23 mouse cellular contexts compared by ENCODE assay signal in genomic region chr4:144867926-144868325, GRCm38 (mm10). TPM values are rescaled to one million over a fixed set of nuclear protein-coding genes. Genes with fewer than 3 reads are reported as not detected.
DNase-seq lines count a peak whose midpoint lies in the region; ATAC-seq and TF ChIP-seq lines count a peak whose summit lies in the region.
"Had no signal": no experiment of that assay in that cellular context is flagged by ENCODE, and none has a peak within 500 bp of the region (broad histone marks: within the 10 kb centered on the region; RNA-seq: fewer than 3 reads in every experiment).

No protein-coding gene starts in this region.

- no peak overlapping the region for H3K27ac ChIP-seq in forebrain, embryonic 15.5 days (replicated peaks)
- no peak overlapping the region for H3K27ac ChIP-seq in forebrain, embryonic 12.5 days
- H3K27ac ChIP-seq in hindbrain, postnatal 0 days, result no peak overlapping the region
- H3K27ac ChIP-seq in hindbrain, embryonic 12.5 days, result no peak overlapping the region
- H3K27ac ChIP-seq: embryonic facial prominence, embryonic 15.5 days; forebrain, embryonic 10.5 days; gastrocnemius, adult 2 months; hindbrain, embryonic 15.5 days had no signal

- TF ChIP-seq POLR2A in brain, embryonic 14.5 days (IDR thresholded peaks at IDR 0.05; ENCODE audit: borderline replicate concordance, extremely low read depth, insufficient read depth, insufficient read length, poor library complexity, severe bottlenecking), result no peak

- H3K4me1 ChIP-seq in forebrain, embryonic 15.5 days, result no peaks in the 10 kb centered on the region
- H3K4me1 ChIP-seq in forebrain, embryonic 12.5 days, result no peaks in the 10 kb centered on the region
- H3K4me1 ChIP-seq in hindbrain, postnatal 0 days (ENCODE audit: insufficient read depth, low read length), result no peaks in the 10 kb centered on the region
- no peaks in the 10 kb centered on the region for H3K4me1 ChIP-seq in hindbrain, embryonic 12.5 days
- H3K4me1 ChIP-seq: embryonic facial prominence, embryonic 15.5 days; forebrain, embryonic 10.5 days; heart, embryonic 12.5 days; hindbrain, embryonic 15.5 days had no signal

- no peak overlapping the region for H3K4me3 ChIP-seq in forebrain, embryonic 15.5 days
- H3K4me3 ChIP-seq in forebrain, embryonic 12.5 days (replicated peaks), result no peak overlapping the region
- H3K4me3 ChIP-seq in hindbrain, postnatal 0 days (ENCODE audit: low read length), result no peak overlapping the region
- no peak overlapping the region for H3K4me3 ChIP-seq in hindbrain, embryonic 12.5 days
- H3K4me3 ChIP-seq: embryonic facial prominence, embryonic 15.5 days; erythroblast, embryonic 14.5 days; forebrain, embryonic 10.5 days; gastrocnemius, adult 2 months; heart, embryonic 12.5 days; hindbrain, embryonic 15.5 days had no signal

- ATAC-seq in forebrain, embryonic 15.5 days (replicated peaks), result 0 out of 2 replicates have a peak, but pooled peaks have one; percentile 46
- no peak for ATAC-seq in forebrain, embryonic 12.5 days (ENCODE audit: low FRiP score)
- peak; percentile 66 for ATAC-seq in hindbrain, postnatal 0 days
- no peak for ATAC-seq in hindbrain, embryonic 12.5 days (ENCODE audit: low FRiP score)
- ATAC-seq: activated CD4-positive, CD25-positive, alpha-beta regulatory T cell, adult 4 months; intestine, embryonic 16.5 days; Patski had no signal

- no peaks in the 10 kb centered on the region for H3K36me3 ChIP-seq in forebrain, embryonic 15.5 days
- H3K36me3 ChIP-seq in forebrain, embryonic 12.5 days (replicated peaks), result no peaks in the 10 kb centered on the region
- H3K36me3 ChIP-seq in hindbrain, postnatal 0 days (ENCODE audit: insufficient read depth, low read length), result no peaks in the 10 kb centered on the region
- H3K36me3 ChIP-seq in hindbrain, embryonic 12.5 days, result no peaks in the 10 kb centered on the region
- H3K36me3 ChIP-seq: embryonic facial prominence, embryonic 15.5 days; forebrain, embryonic 10.5 days; heart, embryonic 12.5 days; hindbrain, embryonic 15.5 days had no signal

- no peaks in the 10 kb centered on the region for H3K27me3 ChIP-seq in forebrain, embryonic 15.5 days
- H3K27me3 ChIP-seq in forebrain, embryonic 12.5 days, result no peaks in the 10 kb centered on the region
- H3K27me3 ChIP-seq in hindbrain, postnatal 0 days (ENCODE audit: insufficient read depth, low read length), result no peaks in the 10 kb centered on the region
- H3K27me3 ChIP-seq in hindbrain, embryonic 12.5 days, result no peaks in the 10 kb centered on the region
- H3K27me3 ChIP-seq: embryonic facial prominence, embryonic 15.5 days; heart, embryonic 12.5 days; hindbrain, embryonic 15.5 days; Patski had no signal

- TF ChIP-seq CTCF in hindbrain, postnatal 0 days (IDR thresholded peaks at IDR 0.05; ENCODE audit: low read depth), result no peak
- TF ChIP-seq CTCF in brain, embryonic 14.5 days (IDR thresholded peaks at IDR 0.05; ENCODE audit: borderline replicate concordance, extremely low read depth, insufficient read depth, insufficient read length), result no peak

- no peak overlapping the region for H3K9ac ChIP-seq in forebrain, embryonic 15.5 days (replicated peaks)
- H3K9ac ChIP-seq in forebrain, embryonic 12.5 days, result no peak overlapping the region
- no peak overlapping the region for H3K9ac ChIP-seq in hindbrain, postnatal 0 days (replicated peaks; ENCODE audit: low read length)
- H3K9ac ChIP-seq in hindbrain, embryonic 12.5 days, result no peak overlapping the region
- H3K9ac ChIP-seq: embryonic facial prominence, embryonic 15.5 days; heart, embryonic 12.5 days; hindbrain, embryonic 15.5 days had no signal

- no peak overlapping the region for H3K4me2 ChIP-seq in forebrain, embryonic 15.5 days (replicated peaks)
- H3K4me2 ChIP-seq in forebrain, embryonic 12.5 days, result no peak overlapping the region
- H3K4me2 ChIP-seq in hindbrain, postnatal 0 days (ENCODE audit: low read depth, low read length), result no peak overlapping the region
- H3K4me2 ChIP-seq in hindbrain, embryonic 12.5 days (replicated peaks), result no peak overlapping the region
- H3K4me2 ChIP-seq: embryonic facial prominence, embryonic 15.5 days; heart, embryonic 12.5 days; hindbrain, embryonic 15.5 days had no signal

- no peaks in the 10 kb centered on the region for H3K9me3 ChIP-seq in forebrain, embryonic 15.5 days
- H3K9me3 ChIP-seq in forebrain, embryonic 12.5 days, result no peaks in the 10 kb centered on the region
- no peaks in the 10 kb centered on the region for H3K9me3 ChIP-seq in hindbrain, postnatal 0 days (ENCODE audit: low read length)
- no peaks in the 10 kb centered on the region for H3K9me3 ChIP-seq in hindbrain, embryonic 12.5 days (replicated peaks)
- H3K9me3 ChIP-seq: embryonic facial prominence, embryonic 15.5 days; forebrain, embryonic 10.5 days; heart, embryonic 12.5 days; hindbrain, embryonic 15.5 days had no signal

- 60% methylated on average over 5 of the region's 5 CpGs for WGBS in forebrain, embryonic 15.5 days
- WGBS in forebrain, embryonic 12.5 days, result 83% methylated on average over 5 of the region's 5 CpGs
- 51% methylated on average over 5 of the region's 5 CpGs for WGBS in hindbrain, postnatal 0 days
- whole genome bisulfite sequencing in hindbrain, embryonic 12.5 days, result 74% methylated on average over 5 of the region's 5 CpGs

- peak; percentile 67 for DNase-seq in hindbrain, postnatal 0 days (ENCODE audit: low spot score)
- peak; percentile 29 for DNase-seq in layer of hippocampus, adult 9-11 months
- no peak for DNase-seq in layer of hippocampus, adult 9-10 months (ENCODE audit: low spot score)
- DNase-seq in brain, embryonic 14.5 days (ENCODE audit: low read depth), result peak; percentile 41
- DNase-seq: adrenal gland, postnatal 14 days; cerebellum, adult 11-12 months; cerebellum, adult 9-11 months; embryo, embryonic 11 days; gastrocnemius, adult 2 months; gastrocnemius, postnatal 25 days; heart, postnatal 36 days; kidney, adult 2 months had no signal

RNA-seq across cellular contexts. Expression of gene Dhrs3, which starts 24.7 kb away (rescaled TPM):
- 18.3 and 19.6 TPM in 2 replicates for polyA plus RNA-seq in forebrain, embryonic 15.5 days (2015; fragmentation: Nextera tagmentation; extraction: Ambion mirVana)
- 6.7 and 7.7 TPM in 2 replicates for polyA plus RNA-seq in forebrain, embryonic 12.5 days (2016; fragmentation: Nextera tagmentation; extraction: Ambion mirVana)
- total RNA-seq in hindbrain, postnatal 0 days (2014; rRNA removed), result 35.5 and 40.1 TPM in 2 replicates
- 51.8 and 59.8 TPM in 2 replicates for polyA plus RNA-seq in hindbrain, postnatal 0 days (2015; fragmentation: Nextera tagmentation; extraction: Ambion mirVana)
- 26.6 and 31.8 TPM in 2 replicates for polyA plus RNA-seq in hindbrain, embryonic 12.5 days (2016; fragmentation: Nextera tagmentation; extraction: Ambion mirVana)
- 12.2 and 20.0 TPM in 2 replicates for polyA plus RNA-seq in brain, embryonic 14.5 days (2012; rRNA removed)

Comparison
In these comparisons a context has a peak if more than half of its experiments do, and no peak if none do; other contexts are left out.
1. ATAC-seq: peak in forebrain, embryonic 15.5 days (single experiment) and hindbrain, postnatal 0 days (single experiment); none in forebrain, embryonic 12.5 days (single experiment) and hindbrain, embryonic 12.5 days (single experiment).